Mouse (Mus musculus) heart, postnatal 36 days (tissue): ENCODE measurements around the gene Fat3. TPM values are rescaled to one million over a fixed set of nuclear protein-coding genes. Genes with fewer than 3 reads are reported as not detected.

Source experiments
- DNase-seq, 2 experiments: peaks; one replicate each; pipeline ENCODE4 v3.0.0; 2021 to 2022
- intact Hi-C: fragments of 180-260 bp; cut with DNase I; formaldehyde crosslinking; loops from one replicate; pipeline ENCODE4 v1.15.1; 2025
- total RNA-seq, 2 experiments: library from RNA; stranded (reverse); gene quantifications; 2 replicates each; pipeline ENCODE4 v1.2.3; 2021

Gene Fat3
- total RNA-seq, 2 experiments from 2014 or later: 0.47 to 0.65 TPM

- DNase-seq: no peak
- intact Hi-C loops: no loop called here
Measured at GRCm38 (mm10) chr9:16270056-16270767, 230.9 kb downstream of the Fat3 start.

GRCm38 (mm10) chr9:16265519-16265918, 235.6 kb downstream of the Fat3 start:
- intact Hi-C loops: no loop called here
- DNase-seq: no peak

GRCm38 (mm10) chr9:16257241-16257840, 243.7 kb downstream of the Fat3 start:
- no peak for DNase-seq
- intact Hi-C loops: no loop called here

- intact Hi-C loops: no loop called here
- no peak for DNase-seq
Measured at GRCm38 (mm10) chr9:16256577-16257207, 244.4 kb downstream of the Fat3 start.

- intact Hi-C loops: no loop called here
- no peak for DNase-seq
Measured at GRCm38 (mm10) chr9:16246741-16247140, 254.3 kb downstream of the Fat3 start.

- no peak for DNase-seq
- intact Hi-C loops: no loop called here
Measured at GRCm38 (mm10) chr9:16231575-16231974, 269.5 kb downstream of the Fat3 start.

- intact Hi-C loops: no loop called here
- no peak for DNase-seq
Measured at GRCm38 (mm10) chr9:16228919-16229318, 272.2 kb downstream of the Fat3 start.

- intact Hi-C loops: no loop called here
- no peak for DNase-seq
Measured at GRCm38 (mm10) chr9:16227398-16227797, 273.7 kb downstream of the Fat3 start.

GRCm38 (mm10) chr9:16226545-16226944, 274.5 kb downstream of the Fat3 start:
- no peak for DNase-seq
- intact Hi-C loops: no loop called here

GRCm38 (mm10) chr9:16221885-16222284, 279.2 kb downstream of the Fat3 start:
- peak; percentile 56 to 57 for DNase-seq
- intact Hi-C loops: no loop called here

- DNase-seq: peak; percentile 5 to 10
- intact Hi-C loops: no loop called here
Measured at GRCm38 (mm10) chr9:16216235-16216634, 284.9 kb downstream of the Fat3 start.

- peak; percentile 57 to 59 for DNase-seq
- intact Hi-C loops: no loop called here
Measured at GRCm38 (mm10) chr9:16214731-16215681, 286.1 kb downstream of the Fat3 start.

GRCm38 (mm10) chr9:16213324-16213723, 287.8 kb downstream of the Fat3 start:
- intact Hi-C loops: no loop called here
- DNase-seq: no peak

- no peak for DNase-seq
Measured at GRCm38 (mm10) chr9:16212628-16213027, 288.5 kb downstream of the Fat3 start.

GRCm38 (mm10) chr9:16212163-16212562, 288.9 kb downstream of the Fat3 start:
- intact Hi-C loops: no loop called here
- no peak for DNase-seq

More at GRCm38 (mm10) chr9:16212628-16213027, 288.5 kb downstream of the Fat3 start:
- intact Hi-C loops: no loop called here

- intact Hi-C loops: no loop called here
- DNase-seq: no peak
Measured at GRCm38 (mm10) chr9:16211468-16211867, 289.6 kb downstream of the Fat3 start.

- no peak for DNase-seq
- intact Hi-C loops: no loop called here
Measured at GRCm38 (mm10) chr9:16202296-16202695, 298.8 kb downstream of the Fat3 start.

GRCm38 (mm10) chr9:16200948-16201347, 300.1 kb downstream of the Fat3 start:
- DNase-seq: no peak
- intact Hi-C loops: no loop called here

GRCm38 (mm10) chr9:16186461-16186860, 314.6 kb downstream of the Fat3 start:
- intact Hi-C loops: no loop called here
- no peak for DNase-seq

- no peak for DNase-seq
- intact Hi-C loops: no loop called here
Measured at GRCm38 (mm10) chr9:16169238-16169637, 331.8 kb downstream of the Fat3 start.

GRCm38 (mm10) chr9:16168051-16168450, 333.0 kb downstream of the Fat3 start:
- intact Hi-C loops: no loop called here
- DNase-seq: no peak
